Mouse (Mus musculus) heart, adult 18-20 months (tissue): ENCODE results near the gene Sdad1. TPM values are rescaled to one million over a fixed set of nuclear protein-coding genes. Genes with fewer than 3 reads are reported as not detected.

ENCODE experiments used
- DNase-seq, 2 experiments: peaks; one replicate each; pipeline ENCODE4 v3.0.0; 2021 to 2022; ENCODE audit warnings: mixed read lengths in 1 of 2
- total RNA-seq, 2 experiments: library from RNA; stranded (reverse); gene quantifications; 2 replicates each; pipeline ENCODE4 v1.2.3; 2021

Sdad1 gene
- total RNA-seq, 2 experiments from 2014 or later = 11.4 to 13.8 TPM

- peak; percentile 87 to 95 for DNase-seq
Observed at GRCm38 (mm10) chr5:92312046-92312715, 1.9 kb upstream of the Sdad1 start.

- DNase-seq = no peak
Observed at GRCm38 (mm10) chr5:92304291-92304690, 6.0 kb downstream of the Sdad1 start.

- no peak for DNase-seq
Observed at GRCm38 (mm10) chr5:92302149-92302840, 8.0 kb downstream of the Sdad1 start.

- no peak for DNase-seq
Observed at GRCm38 (mm10) chr5:92294525-92294924, 15.8 kb downstream of the Sdad1 start.

GRCm38 (mm10) chr5:92291652-92292414, 18.4 kb downstream of the Sdad1 start:
- DNase-seq = no peak

- DNase-seq = no peak
Observed at GRCm38 (mm10) chr5:92287840-92288239, 22.4 kb downstream of the Sdad1 start.

GRCm38 (mm10) chr5:92283107-92283506, 27.2 kb downstream of the Sdad1 start:
- DNase-seq = no peak

GRCm38 (mm10) chr5:92282571-92282970, 27.7 kb downstream of the Sdad1 start:
- peak; percentile 65 to 72 for DNase-seq

GRCm38 (mm10) chr5:92278942-92279537, 31.2 kb downstream of the Sdad1 start:
- peak in 1 of 2 experiments; percentile 66 for DNase-seq

GRCm38 (mm10) chr5:92277437-92278394, 32.6 kb downstream of the Sdad1 start, which contains the start of gene Naaa:
Gene Naaa, minus strand, starts transcription at chr5:92278170.
- peak; percentile 92 to 95 for DNase-seq

- DNase-seq = no peak
Observed at GRCm38 (mm10) chr5:92270496-92270895, 39.8 kb downstream of the Sdad1 start.

- DNase-seq = peak; percentile 79 to 82
Observed at GRCm38 (mm10) chr5:92263761-92264359, 46.4 kb downstream of the Sdad1 start.

- DNase-seq = no peak
Observed at GRCm38 (mm10) chr5:92262646-92263045, 47.6 kb downstream of the Sdad1 start.

- DNase-seq = no peak
Observed at GRCm38 (mm10) chr5:92256218-92256617, 54.1 kb downstream of the Sdad1 start, which contains the start of gene Ppef2. Gene Ppef2, minus strand, starts transcription at chr5:92256278.

GRCm38 (mm10) chr5:92254476-92254875, 55.8 kb downstream of the Sdad1 start:
- no peak for DNase-seq

GRCm38 (mm10) chr5:92252797-92253343, 57.4 kb downstream of the Sdad1 start:
- DNase-seq = no peak

- no peak for DNase-seq
Observed at GRCm38 (mm10) chr5:92252031-92252430, 58.2 kb downstream of the Sdad1 start.

GRCm38 (mm10) chr5:92248614-92249013, 61.7 kb downstream of the Sdad1 start:
- no peak for DNase-seq

- DNase-seq = peak in 1 of 2 experiments; percentile 19
Observed at GRCm38 (mm10) chr5:92245483-92245882, 64.8 kb downstream of the Sdad1 start.

- no peak for DNase-seq
Observed at GRCm38 (mm10) chr5:92244900-92245299, 65.4 kb downstream of the Sdad1 start.
